Mouse (Mus musculus) heart, adult 11 months (tissue): ENCODE measurements at regions not wholly inside any gene's neighbourhood (a gene's known extent, or its start where the extent isn't known, plus 50 kb on each side); places are given as distances from the start of the nearest gene placed in this dataset.
A peak's percentile ranks its signal among the peaks of the same experiment; 100 is the strongest.
"Not testable (repeated sequence)": the region's sequence is repeated elsewhere in the genome, so short reads cannot be mapped to it uniquely, and the experiment has no call there.

ENCODE experiments used
- DNase-seq: peaks from one replicate; pipeline ENCODE4 v3.0.0; 2022

DNA sequence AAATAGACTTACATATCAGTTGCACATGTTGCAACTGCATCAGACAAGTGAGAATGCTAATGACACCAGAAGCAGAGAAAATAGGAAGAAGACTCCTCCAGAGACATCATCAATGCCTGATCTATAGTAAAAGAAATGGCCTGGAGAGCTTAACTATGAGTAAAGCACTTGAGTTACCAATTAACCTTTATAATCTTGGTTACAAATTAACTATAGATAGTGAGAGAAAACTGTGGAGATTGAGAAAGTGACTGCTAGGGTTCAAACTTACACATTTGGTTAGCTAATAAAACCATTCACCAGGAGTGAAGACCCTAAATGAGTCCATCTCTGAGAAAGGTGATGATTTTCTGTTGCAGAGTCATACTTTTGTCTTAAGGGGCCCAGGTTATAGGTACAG, 307.4 kb downstream of the Phex start:
- no peak for DNase-seq

- no peak for DNase-seq
These were observed 335.1 kb downstream of the Phex start for GRCm38 (mm10) chrX:157080025-157080424.

GRCm38 (mm10) chrX:157079606-157080005, 335.5 kb downstream of the Phex start:
- peak; percentile 84 for DNase-seq

DNA sequence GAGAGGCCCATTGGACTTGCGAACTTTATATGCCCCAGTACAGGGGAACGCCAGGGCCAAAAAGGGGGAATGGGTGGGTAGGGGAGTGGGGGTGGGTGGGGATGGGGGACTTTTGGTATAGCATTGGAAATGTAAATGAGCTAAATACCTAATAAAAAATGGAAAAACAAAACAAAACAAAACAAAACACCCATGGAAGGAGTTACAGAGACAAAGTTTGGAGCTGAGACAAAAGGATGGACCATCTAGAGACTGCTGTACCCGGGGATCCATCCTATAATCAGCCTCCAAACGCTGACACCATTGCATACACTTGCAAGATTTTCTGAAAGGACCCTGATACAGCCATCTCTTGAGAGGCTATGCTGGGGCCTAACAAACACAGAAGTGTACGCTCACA, 337.1 kb downstream of the Phex start:
- DNase-seq, result not testable (repeated sequence)

GRCm38 (mm10) chrX:157076193-157076592, 338.9 kb downstream of the Phex start:
- no peak for DNase-seq

GRCm38 (mm10) chrX:157051629-157052315, 363.3 kb downstream of the Phex start:
- no peak for DNase-seq

DNA sequence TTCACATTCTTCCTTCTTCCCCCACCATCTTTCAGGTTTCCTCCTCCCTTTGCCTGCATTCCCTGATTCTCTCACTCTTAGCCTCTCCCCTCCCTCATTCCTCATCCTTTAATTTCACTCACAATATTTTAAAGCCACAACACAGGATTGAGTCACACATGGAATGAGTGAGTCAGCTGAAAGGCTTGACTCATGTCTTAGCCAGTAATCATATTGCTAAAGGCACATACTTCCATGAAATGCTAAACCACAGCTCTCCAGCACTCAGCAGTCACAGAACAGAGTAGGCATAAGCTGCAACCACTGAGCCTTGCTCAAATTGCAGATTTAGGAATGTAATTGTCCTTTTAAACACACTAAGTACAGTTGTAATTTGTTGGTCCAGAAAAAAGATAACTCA, 386.2 kb downstream of the Phex start:
- no peak for DNase-seq

DNA sequence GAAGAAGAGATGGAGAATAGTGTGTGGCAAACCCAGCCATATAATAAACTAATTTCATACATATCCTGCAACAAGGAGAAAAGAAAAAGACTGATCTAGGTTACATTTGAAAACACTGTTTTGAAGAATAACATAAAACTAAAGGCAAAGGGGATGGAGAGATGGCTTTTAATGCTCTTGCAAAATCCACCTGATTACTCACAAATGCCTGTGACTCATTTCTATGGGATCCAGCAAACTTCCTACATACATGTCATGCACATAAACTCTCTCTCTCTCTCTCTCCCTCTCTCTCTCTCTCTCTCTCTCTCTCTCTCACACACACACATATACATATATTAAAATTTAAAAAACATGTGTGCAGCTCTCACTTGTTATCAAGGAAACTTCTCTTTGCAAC, 390.8 kb downstream of the Phex start:
- DNase-seq, result no peak

DNA sequence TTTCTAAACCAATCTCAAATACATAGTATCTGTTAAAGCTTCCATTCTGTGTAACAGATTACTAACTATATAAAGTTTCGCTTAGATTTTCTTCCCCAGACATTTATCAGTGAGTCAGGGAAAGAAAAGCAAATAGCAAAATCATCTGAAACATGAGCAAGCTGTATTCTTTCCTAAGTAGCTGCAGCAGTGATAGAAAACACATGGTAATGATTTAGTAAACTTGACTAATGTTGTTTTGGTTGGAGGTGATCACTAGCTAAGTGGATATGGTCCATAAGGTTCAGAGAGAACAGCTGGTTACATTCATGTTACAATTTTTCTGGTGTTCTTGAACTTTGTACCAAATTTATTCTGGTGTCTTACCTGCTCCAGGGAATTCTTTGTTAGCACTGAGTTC, 393.3 kb downstream of the Phex start:
- no peak for DNase-seq

DNA sequence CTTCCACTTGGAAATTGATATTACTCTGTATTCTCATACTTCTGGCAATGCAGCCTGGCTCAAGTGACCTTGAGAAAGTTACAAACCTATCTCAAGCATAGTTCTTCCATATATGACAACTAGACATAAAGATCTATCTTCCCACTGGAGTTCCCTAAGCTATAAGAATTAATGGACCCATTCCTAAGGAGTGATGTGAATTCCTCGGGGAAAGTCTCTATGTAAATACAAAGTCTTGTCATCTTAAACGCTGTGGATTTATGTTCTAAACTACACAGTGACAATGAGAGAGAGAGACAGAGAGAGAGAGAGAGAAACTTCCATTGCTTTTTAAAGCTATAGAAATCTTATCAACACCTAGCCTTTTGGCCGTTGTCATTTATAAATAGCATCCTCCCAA, 394.8 kb downstream of the Phex start:
- no peak for DNase-seq

DNA sequence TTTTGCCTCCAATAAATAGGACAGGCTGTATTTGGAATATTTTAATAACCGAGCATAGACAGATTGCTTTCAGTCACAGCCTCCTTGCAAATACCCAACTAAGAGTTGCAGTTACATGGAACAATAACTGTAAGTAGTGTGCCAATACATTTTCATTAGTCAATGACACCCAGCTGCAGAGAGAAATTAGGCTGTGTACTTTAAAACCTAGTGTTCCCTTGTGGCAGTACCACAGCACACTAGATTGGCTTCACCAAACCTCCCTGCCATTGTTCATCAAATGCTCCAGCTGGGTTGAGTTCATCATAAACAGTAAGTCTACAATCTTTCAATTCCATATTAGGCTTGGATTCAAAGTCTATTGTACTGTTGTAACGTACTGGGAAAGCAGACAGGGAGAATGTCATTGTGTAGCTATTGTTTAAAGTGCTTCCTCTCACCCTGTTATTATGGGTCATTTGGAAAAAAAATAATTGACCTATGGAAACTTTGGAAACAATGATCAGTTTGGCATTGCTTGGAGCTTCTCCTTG, 425.1 kb downstream of the Phex start:
- no peak for DNase-seq

GRCm38 (mm10) chrX:156947093-156947492, 468.0 kb downstream of the Phex start:
- DNase-seq, result no peak

GRCm38 (mm10) chrX:156944223-156944622, 470.9 kb downstream of the Phex start:
- DNase-seq, result no peak

DNA sequence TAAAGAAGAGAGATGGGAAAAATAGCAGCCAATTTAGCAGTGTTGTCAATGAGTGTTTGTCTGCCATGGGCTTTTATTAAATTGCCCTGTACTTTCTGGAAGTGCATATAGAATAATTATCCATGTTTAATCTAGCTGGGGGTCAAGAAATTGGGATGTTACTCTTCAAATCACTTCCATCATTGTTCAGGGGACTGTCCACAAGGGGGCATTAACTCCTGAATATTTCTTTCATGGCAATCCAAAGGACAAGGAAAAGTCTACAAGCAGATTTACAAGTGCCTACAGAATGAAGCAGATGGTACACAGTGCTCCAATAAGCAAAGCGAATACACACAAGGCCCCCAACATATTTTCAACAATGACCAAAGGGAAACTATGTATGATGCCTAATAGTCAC, 501.7 kb downstream of the Phex start:
- no peak for DNase-seq
